Mouse (Mus musculus) layer of hippocampus, adult 18-20 months (tissue): ENCODE results near the gene Platr17. TPM values are rescaled to one million over a fixed set of nuclear protein-coding genes. Genes with fewer than 3 reads are reported as not detected.
"Not testable (repeated sequence)": the region's sequence is repeated elsewhere in the genome, so short reads cannot be mapped to it uniquely, and the experiment has no call there.

Experiments
- DNase-seq, 2 experiments: peaks; one replicate each; pipeline ENCODE4 v3.0.0; 2022; ENCODE audit warnings: low spot score in 2 of 2
- long read RNA-seq: library from polyadenylated mRNA; stranded (forward); transcript quantifications from one replicate; pipeline ENCODE4 v2.0.0, GENCODE M21; 2021
- total RNA-seq, 2 experiments: library from RNA; stranded (reverse); gene quantifications; 2 replicates each; pipeline ENCODE4 v1.2.3; 2021

The Platr17 gene
- under 1 TPM in 1 of 2 experiments, not detected in 1; 0.42 TPM for total RNA-seq
- long read RNA-seq: 0 reads

GRCm38 (mm10) chr17:33904835-33905234 is at the start of gene Platr17:
Gene Platr17 (plus strand): TSS chr17:33905135.
- DNase-seq: not testable (repeated sequence)

- no peak for DNase-seq
Observed at GRCm38 (mm10) chr17:33857816-33858215, 47.1 kb upstream of the Platr17 start.

- peak; percentile 64 to 86 for DNase-seq
Observed at GRCm38 (mm10) chr17:33865330-33866030, 39.5 kb upstream of the Platr17 start.

- not testable (repeated sequence) for DNase-seq
Observed at GRCm38 (mm10) chr17:33873537-33873936, 31.4 kb upstream of the Platr17 start, which contains the start of gene Gm7029. Gene Gm7029 (plus strand): TSS chr17:33873837.

GRCm38 (mm10) chr17:33874411-33874810 is 30.5 kb upstream of the Platr17 start:
- no peak for DNase-seq

- not testable (repeated sequence) for DNase-seq
Observed at GRCm38 (mm10) chr17:33875797-33876196, 29.1 kb upstream of the Platr17 start.

- not testable (repeated sequence) for DNase-seq
Observed at GRCm38 (mm10) chr17:33884320-33884719, 20.6 kb upstream of the Platr17 start.

- not testable (repeated sequence) for DNase-seq
Observed at GRCm38 (mm10) chr17:33887802-33888201, 17.1 kb upstream of the Platr17 start.

- DNase-seq: not testable (repeated sequence)
Observed at GRCm38 (mm10) chr17:33888230-33888629, 16.7 kb upstream of the Platr17 start.

GRCm38 (mm10) chr17:33889941-33890532 is 14.9 kb upstream of the Platr17 start:
- not testable (repeated sequence) for DNase-seq

GRCm38 (mm10) chr17:33890533-33891059 is 14.3 kb upstream of the Platr17 start, which contains the start of gene Kifc1:
Gene Kifc1 (minus strand): TSS chr17:33890661.
- peak; percentile 99 to 100 for DNase-seq

- DNase-seq: no peak
Observed at GRCm38 (mm10) chr17:33891357-33891756, 13.6 kb upstream of the Platr17 start.

GRCm38 (mm10) chr17:33891892-33892291 is 13.0 kb upstream of the Platr17 start:
- not testable (repeated sequence) for DNase-seq

- DNase-seq: no peak
Observed at GRCm38 (mm10) chr17:33892429-33892828, 12.5 kb upstream of the Platr17 start.

GRCm38 (mm10) chr17:33893011-33893410 is 11.9 kb upstream of the Platr17 start:
- DNase-seq: not testable (repeated sequence)

- no peak for DNase-seq
Observed at GRCm38 (mm10) chr17:33897114-33897794, 7.7 kb upstream of the Platr17 start.

- not testable (repeated sequence) for DNase-seq
Observed at GRCm38 (mm10) chr17:33898193-33898592, 6.7 kb upstream of the Platr17 start.

- DNase-seq: no peak
Observed at GRCm38 (mm10) chr17:33899642-33900041, 5.3 kb upstream of the Platr17 start.

- no peak for DNase-seq
Observed at GRCm38 (mm10) chr17:33900281-33900988, 4.5 kb upstream of the Platr17 start.

GRCm38 (mm10) chr17:33900989-33901314 is 4.0 kb upstream of the Platr17 start:
- no peak for DNase-seq

GRCm38 (mm10) chr17:33901653-33902052 is 3.3 kb upstream of the Platr17 start:
- DNase-seq: no peak
